Mouse (Mus musculus): Measurements from ENCODE around the gene Anln. TPM values are rescaled to one million over a fixed set of nuclear protein-coding genes. Genes with fewer than 3 reads are reported as not detected.
A peak's percentile ranks its signal among the peaks of the same experiment; 100 is the strongest.
"Not testable (repeated sequence)": the region's sequence is repeated elsewhere in the genome, so short reads cannot be mapped to it uniquely, and the experiment has no call there.

Anln gene
- polyA plus RNA-seq, 1 experiment from 2014 or later: 15.3 TPM

DNA sequence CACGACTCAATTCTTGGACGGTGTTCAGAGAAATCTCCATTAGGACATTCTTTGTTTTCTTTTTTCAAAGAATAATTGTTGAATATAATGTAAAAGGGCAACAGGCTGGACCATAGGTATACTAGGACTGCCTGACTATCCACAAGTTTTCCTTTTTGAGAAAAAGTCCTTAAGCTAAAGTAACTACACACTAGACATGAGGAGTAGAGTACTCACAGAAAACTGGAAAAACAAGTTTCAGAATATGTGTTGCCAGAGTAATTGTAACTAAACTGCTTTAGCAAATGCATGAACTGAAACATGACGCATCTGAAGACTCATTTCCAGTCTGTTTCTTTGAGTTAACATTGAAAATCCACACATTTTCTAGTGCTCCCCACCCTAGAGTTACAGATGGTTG lies 16.4 kb upstream of the Anln start:
- Histone ChIP-seq H3K9ac (ENCODE audit: low read depth, low read length) (no peak overlapping the region), H3K4me1 (replicated peaks; ENCODE audit: insufficient read depth, low read length) (no peaks in the 10 kb centered on the region), H3K4me3 (replicated peaks; ENCODE audit: low read depth, low read length) (no peak overlapping the region), H3K27me3 (ENCODE audit: insufficient read depth, low read length) (no peaks in the 10 kb centered on the region), H3K4me2 (ENCODE audit: low read length) (no peak overlapping the region), H3K9me3 (replicated peaks; ENCODE audit: low read length) (no peaks in the 10 kb centered on the region), H3K27ac (no peak overlapping the region), H3K36me3 (ENCODE audit: insufficient read depth, low read length) (no peaks in the 10 kb centered on the region)
- ATAC-seq (replicated peaks; ENCODE audit: low FRiP score, low read depth) (no peak), DNase-seq (ENCODE audit: low spot score) (no peak)
- no peak for TF ChIP-seq CTCF (IDR thresholded peaks at IDR 0.05; ENCODE audit: low read depth)
- WGBS: 73% methylated on average over 3 of the region's 3 CpGs

GRCm38 (mm10) chr9:22403501-22403900 lies 14.5 kb upstream of the Anln start:
- not testable (repeated sequence) for H3K4me3 ChIP-seq (replicated peaks; ENCODE audit: low read depth, low read length); H3K36me3 ChIP-seq (ENCODE audit: insufficient read depth, low read length); H3K4me1 ChIP-seq (replicated peaks; ENCODE audit: insufficient read depth, low read length); DNase-seq (ENCODE audit: low spot score); H3K9me3 ChIP-seq (replicated peaks; ENCODE audit: low read length); H3K9ac ChIP-seq (ENCODE audit: low read depth, low read length); H3K27ac ChIP-seq; H3K4me2 ChIP-seq (ENCODE audit: low read length); ATAC-seq (replicated peaks; ENCODE audit: low FRiP score, low read depth); H3K27me3 ChIP-seq (ENCODE audit: insufficient read depth, low read length)
- 66% methylated on average over 2 of the region's 2 CpGs for WGBS

- 76% methylated on average over 3 of the region's 3 CpGs for WGBS
Observed at GRCm38 (mm10) chr9:22402976-22403375, 14.0 kb upstream of the Anln start.

GRCm38 (mm10) chr9:22402001-22402400 lies 13.0 kb upstream of the Anln start:
- Histone ChIP-seq H3K27me3 (ENCODE audit: insufficient read depth, low read length) (no peaks in the 10 kb centered on the region), H3K36me3 (ENCODE audit: insufficient read depth, low read length) (no peaks in the 10 kb centered on the region), H3K4me3 (replicated peaks; ENCODE audit: low read depth, low read length) (no peak overlapping the region), H3K9ac (ENCODE audit: low read depth, low read length) (no peak overlapping the region), H3K9me3 (replicated peaks; ENCODE audit: low read length) (no peaks in the 10 kb centered on the region), H3K4me2 (ENCODE audit: low read length) (no peak overlapping the region), H3K27ac (no peak overlapping the region), H3K4me1 (replicated peaks; ENCODE audit: insufficient read depth, low read length) (no peaks in the 10 kb centered on the region)
- TF ChIP-seq CTCF (IDR thresholded peaks at IDR 0.05; ENCODE audit: low read depth): no peak
- no peak for ATAC-seq (replicated peaks; ENCODE audit: low FRiP score, low read depth)
- 87% methylated on average over 6 of the region's 6 CpGs for WGBS
- DNase-seq (ENCODE audit: low spot score): no peak

More at GRCm38 (mm10) chr9:22402976-22403375, 14.0 kb upstream of the Anln start:
- Histone ChIP-seq H3K36me3 (ENCODE audit: insufficient read depth, low read length) (no peaks in the 10 kb centered on the region), H3K9me3 (replicated peaks; ENCODE audit: low read length) (no peaks in the 10 kb centered on the region), H3K27me3 (ENCODE audit: insufficient read depth, low read length) (no peaks in the 10 kb centered on the region), H3K4me1 (replicated peaks; ENCODE audit: insufficient read depth, low read length) (no peaks in the 10 kb centered on the region), H3K9ac (ENCODE audit: low read depth, low read length) (no peak overlapping the region), H3K4me3 (replicated peaks; ENCODE audit: low read depth, low read length) (no peak overlapping the region), H3K4me2 (ENCODE audit: low read length) (no peak overlapping the region), H3K27ac (no peak overlapping the region)
- no peak for DNase-seq (ENCODE audit: low spot score)
- ATAC-seq (replicated peaks; ENCODE audit: low FRiP score, low read depth): no peak
- no peak for TF ChIP-seq CTCF (IDR thresholded peaks at IDR 0.05; ENCODE audit: low read depth)

DNA sequence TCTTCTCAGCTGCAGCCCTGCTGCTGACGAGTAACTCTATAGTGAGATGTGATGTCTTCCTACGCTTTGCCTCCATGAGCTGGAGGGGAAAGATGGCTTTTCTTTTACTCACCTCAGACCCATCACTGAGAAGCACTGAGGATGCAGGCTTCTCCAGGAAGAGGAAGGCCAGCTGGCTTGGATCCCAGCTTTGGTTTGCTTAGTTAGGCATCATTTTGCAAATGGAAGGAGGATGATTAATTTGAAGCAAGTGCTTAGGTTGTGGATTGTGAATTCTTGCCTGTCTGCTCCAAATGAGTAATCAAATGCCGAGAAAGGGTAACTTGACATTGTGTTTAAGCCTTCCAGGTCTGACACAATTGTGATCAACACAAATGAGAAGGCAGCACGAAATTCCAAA lies 10.0 kb upstream of the Anln start:
- Histone ChIP-seq H3K4me3 (replicated peaks; ENCODE audit: low read depth, low read length) (no peak overlapping the region), H3K27me3 (ENCODE audit: insufficient read depth, low read length) (no peaks in the 10 kb centered on the region), H3K36me3 (ENCODE audit: insufficient read depth, low read length) (no peaks in the 10 kb centered on the region), H3K9me3 (replicated peaks; ENCODE audit: low read length) (no peaks in the 10 kb centered on the region), H3K4me2 (ENCODE audit: low read length) (no peak overlapping the region), H3K27ac (no peak overlapping the region), H3K9ac (ENCODE audit: low read depth, low read length) (no peak overlapping the region), H3K4me1 (replicated peaks; ENCODE audit: insufficient read depth, low read length) (no peaks in the 10 kb centered on the region)
- no peak for TF ChIP-seq CTCF (IDR thresholded peaks at IDR 0.05; ENCODE audit: low read depth)
- DNase-seq (ENCODE audit: low spot score) (no peak), ATAC-seq (replicated peaks; ENCODE audit: low FRiP score, low read depth) (no peak)
- WGBS: 62% methylated on average over 4 of the region's 4 CpGs

GRCm38 (mm10) chr9:22394725-22395124 lies 5.7 kb upstream of the Anln start:
- Histone ChIP-seq H3K27ac (no peak overlapping the region), H3K4me1 (replicated peaks; ENCODE audit: insufficient read depth, low read length) (no peaks in the 10 kb centered on the region), H3K27me3 (ENCODE audit: insufficient read depth, low read length) (no peaks in the 10 kb centered on the region), H3K4me3 (replicated peaks; ENCODE audit: low read depth, low read length) (no peak overlapping the region), H3K9me3 (replicated peaks; ENCODE audit: low read length) (no peaks in the 10 kb centered on the region), H3K9ac (ENCODE audit: low read depth, low read length) (no peak overlapping the region), H3K4me2 (ENCODE audit: low read length) (no peak overlapping the region), H3K36me3 (ENCODE audit: insufficient read depth, low read length) (no peaks in the 10 kb centered on the region)
- TF ChIP-seq CTCF (IDR thresholded peaks at IDR 0.05; ENCODE audit: low read depth): no peak
- no peak for DNase-seq (ENCODE audit: low spot score)
- no peak for ATAC-seq (replicated peaks; ENCODE audit: low FRiP score, low read depth)
- WGBS: 88% methylated on average over 2 of the region's 2 CpGs

DNA sequence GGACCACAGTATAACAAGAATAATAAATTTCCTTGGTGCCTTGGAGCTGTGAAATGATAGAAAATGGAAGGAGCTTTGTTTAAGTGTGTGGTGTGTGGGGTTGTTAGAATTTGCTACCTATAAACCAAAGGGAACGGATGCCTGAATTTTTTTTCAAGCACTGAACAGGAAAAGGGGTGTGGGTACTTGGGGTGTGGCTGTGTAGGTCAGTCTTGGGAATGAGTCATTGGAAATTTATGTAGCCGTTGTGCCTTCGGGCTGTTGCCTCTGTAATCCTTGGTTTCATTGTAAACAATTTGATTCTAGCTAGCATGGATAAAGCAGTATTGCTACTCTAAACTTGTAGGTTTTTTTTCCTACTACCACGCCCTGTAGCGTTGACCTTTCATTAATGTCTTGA lies 1.4 kb upstream of the Anln start:
- H3K27me3 ChIP-seq (ENCODE audit: insufficient read depth, low read length): no peaks in the 10 kb centered on the region

More for the DNA sequence above, 1.4 kb upstream of the Anln start:
- no peak for ATAC-seq (replicated peaks; ENCODE audit: low FRiP score, low read depth)
- Histone ChIP-seq H3K9me3 (replicated peaks; ENCODE audit: low read length) (no peaks in the 10 kb centered on the region), H3K36me3 (ENCODE audit: insufficient read depth, low read length) (no peaks in the 10 kb centered on the region), H3K4me1 (replicated peaks; ENCODE audit: insufficient read depth, low read length) (no peaks in the 10 kb centered on the region; the same call in 1 of the 2 replicates), H3K4me2 (ENCODE audit: low read length) (no peak overlapping the region), H3K4me3 (replicated peaks; ENCODE audit: low read depth, low read length) (no peak overlapping the region), H3K27ac (no peak overlapping the region), H3K9ac (ENCODE audit: low read depth, low read length) (no peak overlapping the region)
- 73% methylated on average over 5 of the region's 5 CpGs for WGBS
- TF ChIP-seq CTCF (IDR thresholded peaks at IDR 0.05; ENCODE audit: low read depth): no peak
- peak; percentile 33 for DNase-seq (ENCODE audit: low spot score)

Measured in kidney, postnatal 0 days (tissue).